Mouse (Mus musculus) natural killer cell, adult 2 months (primary cell): ENCODE results near the gene Olfr1221.
"Not testable (repeated sequence)": the region's sequence is repeated elsewhere in the genome, so short reads cannot be mapped to it uniquely, and the experiment has no call there.

Experiments used
- DNase-seq, 2 experiments: peaks; one replicate each; pipeline ENCODE4 v3.0.0; 2022; ENCODE audit warnings: low spot score in 2 of 2

The Olfr1221 gene

GRCm38 (mm10) chr2:89117183-89117582 lies at the start of gene Olfr1221:
Gene Olfr1221 (minus strand): TSS chr2:89117283.
- DNase-seq = no peak

GRCm38 (mm10) chr2:89164711-89165110 lies 47.6 kb upstream of the Olfr1221 start:
- not testable (repeated sequence) for DNase-seq

GRCm38 (mm10) chr2:89163991-89164390 lies 46.9 kb upstream of the Olfr1221 start, which contains the start of gene Olfr1224-ps1:
Gene Olfr1224-ps1 (minus strand): TSS chr2:89164091.
- DNase-seq = not testable (repeated sequence)

- no peak for DNase-seq
Observed at GRCm38 (mm10) chr2:89151460-89151859, 34.4 kb upstream of the Olfr1221 start, which contains the start of gene Olfr1223. Gene Olfr1223 (minus strand): TSS chr2:89151560.

- DNase-seq = no peak
Observed at GRCm38 (mm10) chr2:89132954-89133353, 15.9 kb upstream of the Olfr1221 start, which contains the start of gene Olfr1222. Gene Olfr1222 (minus strand): TSS chr2:89133054.

GRCm38 (mm10) chr2:89106735-89107134 lies 10.3 kb downstream of the Olfr1221 start, which contains the start of gene Olfr1220:
Gene Olfr1220 (minus strand): TSS chr2:89106835.
- no peak for DNase-seq

GRCm38 (mm10) chr2:89105651-89106050 lies 11.4 kb downstream of the Olfr1221 start:
- DNase-seq = no peak

GRCm38 (mm10) chr2:89093848-89094247 lies 23.2 kb downstream of the Olfr1221 start:
- DNase-seq = no peak

- no peak for DNase-seq
Observed at GRCm38 (mm10) chr2:89083413-89083812, 33.7 kb downstream of the Olfr1221 start, which contains the start of gene Olfr1219. Gene Olfr1219 (minus strand): TSS chr2:89083513.

GRCm38 (mm10) chr2:89081487-89081886 lies 35.6 kb downstream of the Olfr1221 start:
- DNase-seq = no peak

GRCm38 (mm10) chr2:89061087-89061486 lies 56.0 kb downstream of the Olfr1221 start, which contains the start of gene Olfr1218:
Gene Olfr1218 (minus strand): TSS chr2:89061187.
- DNase-seq = no peak
